Mouse (Mus musculus): ENCODE data around the gene Grid1. TPM values are rescaled to one million over a fixed set of nuclear protein-coding genes. Genes with fewer than 3 reads are reported as not detected.

The Grid1 gene
- polyA plus RNA-seq, 1 experiment from 2014 or later, result 0.42 TPM

DNA sequence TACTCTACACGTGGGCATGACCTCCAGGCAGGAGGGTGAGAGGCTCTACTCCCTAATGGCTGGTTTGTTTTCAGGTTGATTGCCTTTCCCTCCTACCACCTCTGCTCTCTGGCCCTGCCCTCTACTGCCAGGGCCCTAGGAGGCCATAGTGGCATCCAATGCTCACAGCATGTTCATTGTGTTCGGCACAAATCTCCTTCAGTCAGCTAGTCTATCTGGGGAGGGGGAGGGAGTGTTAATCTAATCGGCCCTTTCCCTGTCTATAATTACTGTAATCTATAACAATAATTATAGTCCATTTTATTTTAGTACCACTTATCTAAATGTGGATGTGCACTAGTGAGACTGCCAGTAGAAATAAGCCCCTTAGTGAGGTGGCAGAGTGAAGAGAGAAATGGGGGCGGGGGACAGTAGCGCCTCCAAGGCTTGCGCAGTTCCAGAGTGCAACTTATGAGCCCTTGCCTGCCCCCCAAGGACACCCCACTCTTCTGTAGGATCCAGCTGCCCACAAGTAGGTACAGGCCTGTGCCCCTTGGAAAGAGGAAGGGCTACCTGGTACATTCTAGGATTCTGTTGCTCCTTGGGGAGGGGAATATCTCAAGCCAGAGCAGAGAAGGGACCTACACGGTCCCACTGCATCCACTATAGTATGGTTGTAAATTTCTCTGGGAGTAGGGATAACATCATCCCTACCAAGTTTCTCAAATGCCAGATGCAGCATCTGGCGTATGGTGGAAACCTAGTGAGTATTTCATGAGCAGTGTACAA is 545.5 kb downstream of the Grid1 start:
- WGBS, result 70% methylated on average over 8 of the region's 8 CpGs
- Histone ChIP-seq H3K4me1 (replicated peaks) (no peaks in the 10 kb centered on the region), H3K27ac (no peak overlapping the region), H3K27me3 (ENCODE audit: insufficient read depth, poor library complexity, severe bottlenecking) (no peaks in the 10 kb centered on the region), H3K9me3 (no peaks in the 10 kb centered on the region), H3K36me3 (no peaks in the 10 kb centered on the region), H3K4me3 (no peak overlapping the region)
- DNase-seq (ENCODE audit: low spot score), result no peak

DNA sequence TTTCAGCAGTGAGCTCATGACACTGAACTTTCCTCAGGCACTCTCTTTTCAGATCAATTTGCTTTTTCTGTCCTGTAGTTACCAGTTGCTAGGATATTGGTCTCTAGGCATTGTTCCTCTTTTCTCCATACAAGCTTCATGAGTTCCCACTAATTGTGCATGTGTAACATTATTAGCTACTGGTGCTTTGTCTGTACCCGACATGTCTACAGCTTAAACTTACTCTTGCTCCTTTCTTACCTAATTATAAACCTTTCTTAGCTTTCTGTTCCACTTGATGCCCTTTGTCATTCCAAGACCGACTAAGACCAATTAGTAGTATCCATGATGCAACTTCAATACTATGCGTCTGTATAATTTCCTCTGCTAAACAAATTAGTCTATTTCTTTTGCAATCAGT is 554.5 kb downstream of the Grid1 start:
- Histone ChIP-seq H3K36me3 (no peaks in the 10 kb centered on the region), H3K27me3 (ENCODE audit: insufficient read depth, poor library complexity, severe bottlenecking) (no peaks in the 10 kb centered on the region), H3K4me3 (no peak overlapping the region), H3K9me3 (peaks cover 12% of the 10 kb centered on the region), H3K4me1 (replicated peaks) (no peaks in the 10 kb centered on the region), H3K27ac (no peak overlapping the region)
- no peak for DNase-seq (ENCODE audit: low spot score)
- WGBS, result 88% methylated on average over 3 of the region's 3 CpGs

DNA sequence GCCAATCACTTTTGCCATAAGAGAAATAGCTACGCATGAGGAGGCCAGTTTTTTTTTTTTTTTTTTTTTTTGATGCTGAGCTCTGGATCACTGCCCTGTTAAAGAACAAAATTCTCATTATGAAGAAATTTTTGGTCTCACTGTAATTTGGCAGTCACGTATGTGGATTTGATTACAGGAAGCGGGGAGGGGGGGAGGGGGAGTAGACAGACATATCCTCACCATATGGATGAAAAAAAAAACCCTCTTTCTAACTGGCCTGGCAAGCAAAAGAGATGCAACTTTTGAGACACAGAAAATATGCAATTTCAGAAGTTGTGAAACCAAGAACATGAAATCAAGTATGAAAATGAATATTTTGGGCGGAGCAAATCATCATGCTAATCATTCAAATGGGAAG is 573.7 kb downstream of the Grid1 start:
- no peak overlapping the region for H3K4me3 ChIP-seq
- no peak for DNase-seq (ENCODE audit: low spot score)
- no peak overlapping the region for H3K27ac ChIP-seq
- WGBS, result 84% methylated on average over 4 of the region's 4 CpGs
- H3K9me3 ChIP-seq, result no peaks in the 10 kb centered on the region
- H3K27me3 ChIP-seq (ENCODE audit: insufficient read depth, poor library complexity, severe bottlenecking), result no peaks in the 10 kb centered on the region
- H3K4me1 ChIP-seq (replicated peaks), result no peaks in the 10 kb centered on the region
- no peaks in the 10 kb centered on the region for H3K36me3 ChIP-seq

DNA sequence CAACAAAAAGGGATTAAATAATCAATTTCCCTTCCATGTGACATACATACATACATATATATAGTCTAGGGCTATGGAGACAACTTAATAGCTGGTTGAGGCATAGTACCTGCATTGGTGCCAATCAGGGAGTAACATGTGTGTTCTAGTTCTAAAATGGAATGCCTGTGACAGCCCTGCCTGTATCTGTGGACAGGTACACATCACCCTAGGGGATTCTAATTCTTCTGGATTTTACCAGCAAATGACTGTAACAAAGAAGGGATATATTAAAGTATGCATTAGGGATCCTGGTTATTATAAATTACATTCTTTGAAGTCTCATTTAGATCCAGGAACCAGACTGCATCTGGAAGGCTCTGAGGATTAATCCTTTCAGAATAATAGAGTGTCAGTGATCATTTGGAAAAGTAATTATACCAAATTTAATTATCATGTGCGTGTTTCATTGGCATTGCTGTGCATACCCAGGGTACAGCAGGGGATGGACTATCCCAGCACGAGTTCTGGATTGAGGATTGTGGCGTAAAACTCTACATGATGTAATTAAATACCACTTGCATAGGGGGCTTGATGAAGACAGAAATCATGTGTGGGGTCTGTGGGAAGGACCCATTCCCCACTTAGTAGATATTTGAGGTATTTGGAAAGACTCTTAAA is 584.5 kb downstream of the Grid1 start:
- no peak for DNase-seq (ENCODE audit: low spot score)
- no peaks in the 10 kb centered on the region for H3K9me3 ChIP-seq
- 83% methylated on average over 3 of the region's 3 CpGs for WGBS

DNA sequence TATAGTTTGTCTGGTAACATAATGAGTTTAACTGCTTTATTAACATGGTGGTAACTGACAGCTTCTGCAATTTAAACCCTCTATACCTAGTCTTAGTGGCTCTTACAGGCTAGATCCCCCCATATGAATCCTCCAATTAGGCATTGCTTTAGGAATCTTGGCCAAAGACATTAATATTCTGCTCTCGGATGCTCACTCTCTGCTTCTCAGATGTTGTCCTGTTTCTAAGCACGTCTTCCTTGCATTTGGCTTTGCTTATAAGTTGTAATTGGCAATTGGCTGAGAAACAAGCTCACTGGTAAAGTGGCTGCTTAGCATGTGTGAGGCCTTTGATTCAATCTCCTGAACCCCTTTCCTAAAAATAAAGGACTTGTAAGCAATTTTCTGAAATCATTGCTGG is 610.4 kb downstream of the Grid1 start:
- Histone ChIP-seq H3K9me3 (no peaks in the 10 kb centered on the region), H3K27me3 (ENCODE audit: insufficient read depth, poor library complexity, severe bottlenecking) (no peaks in the 10 kb centered on the region), H3K36me3 (no peaks in the 10 kb centered on the region), H3K4me1 (replicated peaks) (no peaks in the 10 kb centered on the region), H3K4me3 (no peak overlapping the region), H3K27ac (no peak overlapping the region)
- no peak for DNase-seq (ENCODE audit: low spot score)
- whole genome bisulfite sequencing, result 85% methylated on average over 2 of the region's 2 CpGs

More for the DNA sequence above, 584.5 kb downstream of the Grid1 start:
- no peak overlapping the region for H3K4me3 ChIP-seq
- H3K36me3 ChIP-seq, result no peaks in the 10 kb centered on the region
- H3K27me3 ChIP-seq (ENCODE audit: insufficient read depth, poor library complexity, severe bottlenecking), result no peaks in the 10 kb centered on the region
- H3K4me1 ChIP-seq (replicated peaks), result no peaks in the 10 kb centered on the region
- no peak overlapping the region for H3K27ac ChIP-seq

DNA sequence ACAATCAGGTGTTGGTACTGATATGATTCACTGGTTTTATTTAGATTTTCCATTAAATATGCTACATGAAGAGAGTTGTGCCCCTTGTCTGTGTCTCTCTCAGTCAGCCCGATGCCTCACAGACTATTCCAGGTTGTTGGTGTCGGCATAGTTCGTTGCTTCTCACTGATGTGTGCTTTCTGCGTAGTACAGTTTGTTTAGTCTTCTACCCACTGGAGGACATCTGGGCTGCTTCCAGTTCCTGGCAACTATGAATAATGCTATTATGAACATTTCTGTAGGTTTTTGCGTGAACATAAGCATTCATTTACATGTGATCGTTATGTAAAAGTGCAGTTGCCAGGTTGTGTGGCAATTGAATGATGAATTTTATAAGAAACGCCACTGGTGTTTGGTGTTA is 633.8 kb downstream of the Grid1 start:
- Histone ChIP-seq H3K27ac (no peak overlapping the region), H3K9me3 (no peaks in the 10 kb centered on the region), H3K36me3 (no peaks in the 10 kb centered on the region), H3K4me1 (replicated peaks) (no peaks in the 10 kb centered on the region), H3K27me3 (ENCODE audit: insufficient read depth, poor library complexity, severe bottlenecking) (no peaks in the 10 kb centered on the region), H3K4me3 (no peak overlapping the region)
- WGBS, result 92% methylated on average over 7 of the region's 7 CpGs
- no peak for DNase-seq (ENCODE audit: low spot score)

DNA sequence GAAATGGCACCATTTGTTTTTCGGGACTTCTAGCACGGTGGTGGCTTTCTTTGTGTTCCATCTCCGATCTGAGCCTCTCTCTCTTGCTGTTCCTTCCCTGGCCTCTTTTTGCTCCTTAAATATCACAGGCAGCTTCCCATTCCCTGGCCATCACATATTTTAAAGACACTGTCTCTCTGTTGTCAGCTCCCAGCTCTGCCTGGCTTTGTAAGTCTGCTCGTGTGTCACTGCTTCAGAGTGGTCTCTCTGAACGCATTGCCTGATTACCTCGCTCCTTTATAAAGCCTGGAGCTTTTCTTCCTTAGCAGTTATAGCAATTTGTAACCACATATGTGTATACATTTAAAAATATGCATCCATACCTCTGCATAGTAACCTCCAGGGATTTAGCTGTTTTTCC is 648.3 kb downstream of the Grid1 start:
- no peak overlapping the region for H3K4me3 ChIP-seq
- H3K27ac ChIP-seq, result no peak overlapping the region
- no peaks in the 10 kb centered on the region for H3K4me1 ChIP-seq (replicated peaks)
- DNase-seq (ENCODE audit: low spot score), result no peak
- no peaks in the 10 kb centered on the region for H3K27me3 ChIP-seq (ENCODE audit: insufficient read depth, poor library complexity, severe bottlenecking)
- H3K9me3 ChIP-seq, result no peaks in the 10 kb centered on the region
- 81% methylated on average over 6 of the region's 6 CpGs for WGBS
- no peaks in the 10 kb centered on the region for H3K36me3 ChIP-seq

DNA sequence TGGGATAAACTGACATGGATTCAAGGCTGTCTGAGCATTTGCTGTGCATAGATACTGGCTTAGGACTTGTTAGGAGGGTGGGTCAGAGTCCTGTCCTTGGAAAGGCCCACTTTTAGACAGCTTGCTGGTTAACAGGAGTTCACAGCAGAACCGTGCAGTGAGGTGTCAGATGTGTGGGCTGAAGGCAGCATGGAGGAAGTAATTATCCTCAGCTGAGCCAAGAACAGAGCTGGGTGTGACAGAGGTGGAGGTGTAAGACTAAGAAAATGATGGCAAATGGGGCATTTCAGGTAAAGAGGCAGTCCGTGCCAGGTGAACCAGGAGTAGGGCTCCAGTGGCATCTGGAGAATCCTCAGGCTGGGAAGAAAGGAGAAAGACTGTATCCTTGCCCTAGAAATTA is 666.1 kb downstream of the Grid1 start:
- Histone ChIP-seq H3K4me3 (no peak overlapping the region), H3K36me3 (no peaks in the 10 kb centered on the region), H3K4me1 (replicated peaks) (no peaks in the 10 kb centered on the region), H3K27ac (no peak overlapping the region), H3K9me3 (no peaks in the 10 kb centered on the region), H3K27me3 (ENCODE audit: insufficient read depth, poor library complexity, severe bottlenecking) (no peaks in the 10 kb centered on the region)
- 81% methylated on average over 2 of the region's 2 CpGs for WGBS
- no peak for DNase-seq (ENCODE audit: low spot score)

DNA sequence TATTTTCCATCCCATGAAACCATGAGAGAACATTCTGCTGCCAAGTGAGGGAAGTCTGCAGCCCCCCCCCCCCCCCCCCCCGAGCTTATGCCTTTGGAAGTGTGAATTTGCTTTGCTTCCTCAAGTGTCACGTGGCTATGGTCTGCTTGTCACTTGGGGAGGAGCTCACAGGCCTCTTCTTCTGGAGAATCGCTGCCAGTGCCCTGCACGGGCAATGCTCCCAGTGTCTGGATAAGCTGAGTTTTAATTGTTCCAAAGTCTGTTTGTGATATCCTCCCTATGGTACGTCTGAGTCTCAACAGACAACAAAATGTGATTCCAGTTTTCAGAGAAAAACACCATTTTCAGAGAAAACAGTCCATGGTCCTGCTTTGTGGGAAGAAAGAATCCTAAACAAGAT is 682.4 kb downstream of the Grid1 start:
- 67% methylated on average over 5 of the region's 5 CpGs for WGBS
- no peaks in the 10 kb centered on the region for H3K27me3 ChIP-seq (ENCODE audit: insufficient read depth, poor library complexity, severe bottlenecking)
- no peak overlapping the region for H3K27ac ChIP-seq
- no peaks in the 10 kb centered on the region for H3K36me3 ChIP-seq
- H3K4me3 ChIP-seq, result no peak overlapping the region
- H3K4me1 ChIP-seq (replicated peaks), result no peaks in the 10 kb centered on the region
- no peak for DNase-seq (ENCODE audit: low spot score)
- H3K9me3 ChIP-seq, result no peaks in the 10 kb centered on the region

DNA sequence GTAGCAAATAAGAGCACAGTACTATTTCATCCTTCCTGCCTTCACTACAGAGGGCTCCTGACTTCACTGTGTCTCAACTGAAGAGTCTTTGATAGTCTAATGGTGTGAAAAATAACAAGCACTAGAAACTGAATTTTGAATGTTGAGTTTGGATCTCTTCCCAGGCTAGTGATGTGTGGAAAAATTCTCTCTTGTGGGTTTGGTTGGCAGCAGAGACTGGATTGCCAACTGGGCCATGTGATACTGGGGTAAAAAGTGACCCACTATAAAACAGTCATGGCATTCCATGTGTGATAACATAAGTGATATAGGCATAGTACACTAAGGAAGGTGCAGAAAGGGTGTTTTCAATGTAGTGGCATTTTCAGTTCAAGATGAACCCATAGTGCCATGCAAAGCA is 699.5 kb downstream of the Grid1 start:
- no peak for DNase-seq (ENCODE audit: low spot score)
- H3K36me3 ChIP-seq, result no peaks in the 10 kb centered on the region
- H3K4me1 ChIP-seq (replicated peaks), result no peaks in the 10 kb centered on the region
- no peaks in the 10 kb centered on the region for H3K27me3 ChIP-seq (ENCODE audit: insufficient read depth, poor library complexity, severe bottlenecking)
- H3K9me3 ChIP-seq, result no peaks in the 10 kb centered on the region
- H3K4me3 ChIP-seq, result no peak overlapping the region
- H3K27ac ChIP-seq, result no peak overlapping the region

DNA sequence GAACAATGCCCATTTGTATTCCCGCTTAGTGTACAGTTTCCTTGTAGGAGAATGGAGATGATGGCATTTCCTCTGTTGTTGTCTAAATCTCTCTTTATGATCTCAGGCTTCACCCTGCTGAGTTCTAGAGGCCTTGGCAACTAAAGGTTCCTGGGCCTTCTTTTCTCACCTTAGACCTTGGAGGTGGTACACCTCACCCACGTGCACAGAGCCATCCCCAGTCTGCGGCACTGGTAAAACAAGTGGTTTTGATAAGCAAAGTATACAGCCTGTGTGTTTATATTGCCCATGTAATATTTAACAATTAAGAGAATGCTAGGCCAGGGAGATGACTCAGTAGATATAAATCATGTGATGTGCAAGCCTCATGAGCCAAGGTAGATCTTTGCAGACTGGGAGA is 718.9 kb downstream of the Grid1 start:
- H3K4me3 ChIP-seq, result no peak overlapping the region
- no peaks in the 10 kb centered on the region for H3K9me3 ChIP-seq
- no peaks in the 10 kb centered on the region for H3K27me3 ChIP-seq (ENCODE audit: insufficient read depth, poor library complexity, severe bottlenecking)
- no peaks in the 10 kb centered on the region for H3K36me3 ChIP-seq
- WGBS, result 86% methylated on average over 3 of the region's 3 CpGs
- no peak overlapping the region for H3K27ac ChIP-seq
- no peak for DNase-seq (ENCODE audit: low spot score)
- no peaks in the 10 kb centered on the region for H3K4me1 ChIP-seq (replicated peaks)

DNA sequence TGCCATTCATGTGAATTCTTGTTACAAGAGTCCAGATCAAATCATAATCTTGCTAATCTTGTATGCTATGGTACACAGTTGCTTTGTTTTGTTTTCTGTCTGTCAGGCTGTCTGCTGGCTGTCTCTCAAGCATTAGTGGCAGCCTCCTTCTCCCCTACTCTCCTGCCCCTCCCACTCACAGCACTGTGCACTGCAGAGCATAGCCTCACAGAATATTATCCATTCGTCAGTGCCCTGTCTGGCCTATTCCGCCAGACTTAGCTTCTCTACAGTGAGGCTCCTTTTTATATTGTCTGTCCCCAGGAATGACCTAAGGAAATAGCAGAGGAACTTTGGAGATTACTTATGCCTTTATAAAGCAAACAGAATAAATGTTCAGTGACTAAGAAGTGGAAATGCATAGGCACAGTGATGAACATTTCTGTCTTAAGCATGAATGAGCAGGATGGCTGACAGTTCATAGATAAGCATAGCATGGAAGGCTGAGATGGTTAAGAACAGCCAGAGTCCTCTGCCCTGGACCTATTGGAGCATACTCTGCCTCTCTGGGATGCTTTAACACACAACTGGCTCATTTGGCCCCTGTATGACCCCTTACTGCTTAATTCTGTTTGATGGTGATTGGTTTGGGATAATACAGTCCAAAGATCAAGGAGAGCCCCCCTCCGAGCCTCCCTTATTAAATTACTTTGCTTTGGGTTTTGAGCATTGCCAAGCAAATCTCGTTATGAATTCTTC is 721.5 kb downstream of the Grid1 start:
- Histone ChIP-seq H3K27ac (no peak overlapping the region), H3K4me1 (replicated peaks) (no peaks in the 10 kb centered on the region), H3K9me3 (no peaks in the 10 kb centered on the region), H3K36me3 (no peaks in the 10 kb centered on the region), H3K27me3 (ENCODE audit: insufficient read depth, poor library complexity, severe bottlenecking) (no peaks in the 10 kb centered on the region), H3K4me3 (no peak overlapping the region)
- WGBS, result 55% methylated on average over 4 of the region's 4 CpGs
- no peak for DNase-seq (ENCODE audit: low spot score)

DNA sequence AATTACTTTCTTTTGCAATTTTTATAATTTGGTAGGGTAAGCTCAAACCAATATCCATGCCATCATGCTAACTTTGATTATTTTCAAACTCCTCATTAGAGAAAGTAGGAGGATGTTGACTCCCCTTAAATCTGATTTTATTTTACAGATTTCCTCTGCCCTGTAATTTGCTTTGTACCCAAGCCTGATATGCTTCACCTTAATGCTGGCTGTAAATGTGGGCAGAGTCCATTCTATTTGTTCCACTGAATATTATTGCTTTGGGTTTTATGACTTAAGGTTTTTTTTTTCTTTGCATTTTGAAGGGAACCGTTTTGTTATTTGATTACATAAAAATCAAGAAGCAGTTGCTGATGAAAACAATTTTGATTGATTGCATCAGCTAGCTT is 722.1 kb downstream of the Grid1 start:
- Histone ChIP-seq H3K36me3 (no peaks in the 10 kb centered on the region), H3K27ac (no peak overlapping the region), H3K9me3 (no peaks in the 10 kb centered on the region), H3K4me3 (no peak overlapping the region), H3K27me3 (ENCODE audit: insufficient read depth, poor library complexity, severe bottlenecking) (no peaks in the 10 kb centered on the region), H3K4me1 (replicated peaks) (no peaks in the 10 kb centered on the region)
- DNase-seq (ENCODE audit: low spot score), result no peak
- 74% methylated on average over 1 of the region's 1 CpGs for WGBS
